Comparison of ENCODE assay signal across 17 mouse cellular contexts in the genomic region with DNA sequence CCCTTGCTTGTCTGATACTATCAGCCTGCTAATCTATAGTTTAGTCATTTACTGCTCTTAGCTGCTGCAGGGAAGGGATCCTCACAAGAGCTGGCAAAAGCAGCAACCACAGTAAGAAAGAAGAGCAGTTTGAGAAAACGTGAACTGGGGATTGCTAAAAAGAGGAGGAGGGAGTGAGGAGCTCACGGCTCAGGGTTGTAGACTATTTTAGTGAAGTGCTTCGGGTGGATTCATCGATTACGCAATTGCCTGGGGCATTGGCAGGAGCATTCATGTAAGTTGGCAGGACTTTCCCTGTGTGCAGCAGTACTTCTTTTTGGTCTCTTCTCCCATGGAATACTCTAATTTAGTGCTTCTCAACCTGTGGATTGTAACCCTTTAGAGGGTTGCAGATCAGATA.
DNase-seq lines count a peak whose midpoint lies in the region; ATAC-seq lines count a peak whose summit lies in the region.
"Had no signal": no experiment of that assay in that cellular context is flagged by ENCODE, and none has a peak within 500 bp of the region (broad histone marks: within the 10 kb centered on the region; RNA-seq: fewer than 3 reads in every experiment).

No protein-coding gene starts in this region.

- H3K36me3 ChIP-seq in forebrain, embryonic 12.5 days (replicated peaks) = no peaks in the 10 kb centered on the region
- H3K36me3 ChIP-seq: embryonic facial prominence, embryonic 13.5 days; midbrain, embryonic 10.5 days had no signal

- H3K4me1 ChIP-seq in forebrain, embryonic 12.5 days = no peaks in the 10 kb centered on the region
- H3K4me1 ChIP-seq: embryonic facial prominence, embryonic 13.5 days; forebrain, embryonic 13.5 days had no signal

- no peak overlapping the region for H3K9ac ChIP-seq in forebrain, embryonic 12.5 days
- H3K9ac ChIP-seq: embryonic facial prominence, embryonic 13.5 days; forebrain, embryonic 13.5 days had no signal

- H3K27ac ChIP-seq in forebrain, embryonic 12.5 days = no peak overlapping the region
- H3K27ac ChIP-seq: embryonic facial prominence, embryonic 13.5 days; forebrain, embryonic 13.5 days; midbrain, embryonic 10.5 days had no signal

- no peak overlapping the region for H3K4me3 ChIP-seq in forebrain, embryonic 12.5 days (replicated peaks)
- H3K4me3 ChIP-seq: embryonic facial prominence, embryonic 13.5 days; forebrain, embryonic 13.5 days; midbrain, embryonic 10.5 days had no signal

- H3K4me2 ChIP-seq in forebrain, embryonic 12.5 days = no peak overlapping the region
- H3K4me2 ChIP-seq: embryonic facial prominence, embryonic 13.5 days; forebrain, embryonic 13.5 days had no signal

- intact Hi-C loops in gastrocnemius, postnatal 14 days (cut with DNase I; ENCODE audit: low total_unique reads) = no loop called here

- H3K27me3 ChIP-seq in forebrain, embryonic 12.5 days = no peaks in the 10 kb centered on the region
- H3K27me3 ChIP-seq: embryonic facial prominence, embryonic 13.5 days; forebrain, embryonic 13.5 days had no signal

- ATAC-seq in common myeloid progenitor, adult 5-6 weeks (replicated peaks; ENCODE audit: low read depth, poor library complexity, severe bottlenecking) = peak; percentile 56; the same call in 1 of the 2 replicates
- ATAC-seq in forebrain, embryonic 12.5 days (ENCODE audit: low FRiP score) = no peak
- ATAC-seq: forebrain, embryonic 13.5 days; hindbrain, embryonic 16.5 days had no signal

- WGBS in forebrain, embryonic 12.5 days = 82% methylated on average over 5 of the region's 5 CpGs

- H3K9me3 ChIP-seq in forebrain, embryonic 12.5 days = no peaks in the 10 kb centered on the region
- H3K9me3 ChIP-seq: embryonic facial prominence, embryonic 13.5 days; forebrain, embryonic 13.5 days had no signal

- DNase-seq in gastrocnemius, adult 18-20 months (ENCODE audit: low spot score) = peak; percentile 48
- no peak for DNase-seq in gastrocnemius, postnatal 14 days
- peak; percentile 30 for DNase-seq in lung, postnatal 14 days
- no peak for DNase-seq in lung, postnatal 4 days
- DNase-seq in telencephalon, adult 2 months (ENCODE audit: low read depth, low spot score) = peak; percentile 69
- no peak for DNase-seq in cerebellum, postnatal 10 days
- DNase-seq: cerebellum, postnatal 14 days; heart, postnatal 14 days; kidney, adult 18-20 months; right cerebral cortex, postnatal 4 days; thymus, postnatal 4 days had no signal

Comparison
In these comparisons a context has a peak if more than half of its experiments do, and no peak if none do; other contexts are left out.
1. DNase-seq: peak in gastrocnemius, adult 18-20 months (single experiment), lung, postnatal 14 days (single experiment) and telencephalon, adult 2 months (single experiment); none in gastrocnemius, postnatal 14 days (single experiment), lung, postnatal 4 days (0 of 2) and cerebellum, postnatal 10 days (0 of 2).